Mouse (Mus musculus) bone marrow, adult 2 months (tissue): ENCODE results near the gene Ccdc185.

Experiments
- CTCF ChIP-seq: fragments of 200-500 bp; IDR thresholded peaks from 2 replicates; pipeline ENCODE4 v1.5.1; 2011; ENCODE audit warnings: low read length, control low read depth; ENCODE audit not compliant: control insufficient read depth, insufficient read depth
- POLR2A ChIP-seq: fragments of 200-500 bp; IDR thresholded peaks from 2 replicates; pipeline ENCODE4 v1.6.1; 2011; ENCODE audit warnings: low read depth, mild to moderate bottlenecking, control low read depth, low read length, borderline replicate concordance; ENCODE audit not compliant: control insufficient read depth

- no peak for TF ChIP-seq CTCF
- no peak for TF ChIP-seq POLR2A
Observed at GRCm38 (mm10) chr1:182788896-182789295, 39.9 kb upstream of the Ccdc185 start.
